Mouse (Mus musculus) kidney, adult 2 months (tissue): ENCODE measurements at regions not wholly inside any gene's neighbourhood (a gene's known extent, or its start where the extent isn't known, plus 50 kb on each side); places are given as distances from the start of the nearest gene placed in this dataset.

Experiments used
- DNase-seq: peaks from one replicate; pipeline ENCODE4 v3.0.0; 2021
- H3K27ac ChIP-seq: fragments of 200-500 bp; 2 replicates; pipeline ENCODE4 v1.5.1; 2012; ENCODE audit warnings: low read depth, low read length, control low read depth, inconsistent platforms; ENCODE audit not compliant: insufficient read depth
- H3K27me3 ChIP-seq: fragments of 200-500 bp; replicated peaks from 2 replicates; pipeline ENCODE4 v1.6.1; 2012; ENCODE audit warnings: mild to moderate bottlenecking, moderate library complexity, low read length, inconsistent platforms; ENCODE audit not compliant: control insufficient read depth, insufficient read depth
- H3K36me3 ChIP-seq: fragments of 200-500 bp; 2 replicates; pipeline ENCODE4 v1.6.1; 2012; ENCODE audit warnings: mild to moderate bottlenecking, moderate library complexity, low read length, inconsistent platforms; ENCODE audit not compliant: control insufficient read depth, insufficient read depth
- H3K4me1 ChIP-seq: fragments of 200-500 bp; 2 replicates; pipeline ENCODE4 v1.6.1; 2011; ENCODE audit warnings: low read length; ENCODE audit not compliant: control insufficient read depth, insufficient read depth
- H3K4me3 ChIP-seq: fragments of 200-500 bp; 2 replicates; pipeline ENCODE4 v1.5.1; 2011; ENCODE audit warnings: mild to moderate bottlenecking, low read depth, low read length, control low read depth; ENCODE audit not compliant: insufficient read depth
- CTCF ChIP-seq: fragments of 200-500 bp; conservative IDR thresholded peaks from 2 replicates; pipeline ENCODE4 v1.5.1; 2011; ENCODE audit warnings: low read depth, mild to moderate bottlenecking, control low read depth, low read length, moderate library complexity, mixed read lengths; ENCODE audit not compliant: insufficient read depth, insufficient read length
- POLR2A ChIP-seq: fragments of 200-500 bp; IDR thresholded peaks from one replicate; pipeline ENCODE4 v1.6.1; 2011; ENCODE audit warnings: low read depth, low read length, control low read depth
- WGBS: fragments of 180-500 bp; shearing (Covaris S2); methylation state at CpG from one replicate; pipeline ENCODE4 v1.1.7; 2018; 5-methylcytosine and 5-hydroxymethylcytosine counted together

DNA sequence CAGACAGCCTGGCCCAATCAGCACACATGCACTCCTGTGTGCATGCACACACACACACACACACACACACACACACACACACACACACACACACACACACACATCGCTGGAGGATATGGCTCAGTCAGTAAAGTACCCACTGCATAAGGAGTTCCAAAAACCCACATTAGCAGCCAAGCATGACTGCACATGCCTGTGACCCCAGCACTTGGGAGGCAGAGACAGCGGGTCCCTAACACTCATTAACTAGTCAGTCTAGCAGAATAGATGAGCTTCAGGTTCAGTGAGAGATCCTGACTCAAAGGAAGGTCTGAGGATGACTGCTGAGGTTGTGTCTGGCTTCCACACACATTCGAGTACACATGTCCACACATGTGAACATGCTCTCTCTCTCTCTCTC lies 65.4 kb upstream of the Thy1 start:
- WGBS, result 59% methylated on average over 3 of the region's 3 CpGs

DNA sequence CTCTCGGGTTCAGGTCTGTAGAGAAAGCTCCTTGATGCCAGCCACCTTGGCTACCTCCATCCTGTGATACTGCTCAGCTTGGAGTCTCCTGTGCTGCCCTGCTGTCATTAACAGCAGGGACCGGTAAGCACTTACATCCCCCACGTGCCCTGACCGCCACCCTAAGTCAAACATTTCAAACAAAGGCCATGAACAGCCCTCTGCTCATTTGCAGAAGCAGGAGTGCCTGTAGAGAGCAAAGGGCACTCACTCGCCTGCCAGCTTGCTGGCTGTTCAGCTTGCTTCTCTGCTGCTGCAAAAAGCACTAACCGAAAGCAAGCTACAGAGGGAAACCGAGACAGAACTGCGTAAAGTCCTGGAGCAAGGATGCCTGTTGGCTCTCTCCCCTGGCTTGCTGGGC lies 61.8 kb upstream of the Thy1 start:
- H3K27ac ChIP-seq, result no peak overlapping the region
- H3K4me3 ChIP-seq, result no peak overlapping the region
- 43% methylated on average over 8 of the region's 8 CpGs for WGBS
- no peaks in the 10 kb centered on the region for H3K4me1 ChIP-seq
- peak; percentile 58 for DNase-seq
- no peaks in the 10 kb centered on the region for H3K27me3 ChIP-seq
- TF ChIP-seq POLR2A (no peak), CTCF (no peak)
- no peaks in the 10 kb centered on the region for H3K36me3 ChIP-seq

More for the DNA sequence above, 65.4 kb upstream of the Thy1 start:
- peak; percentile 76 for DNase-seq
- Histone ChIP-seq H3K4me3 (no peak overlapping the region), H3K36me3 (no peaks in the 10 kb centered on the region), H3K4me1 (no peaks in the 10 kb centered on the region), H3K27ac (no peak overlapping the region), H3K27me3 (no peaks in the 10 kb centered on the region)
- TF ChIP-seq POLR2A (no peak), CTCF (no peak)

DNA sequence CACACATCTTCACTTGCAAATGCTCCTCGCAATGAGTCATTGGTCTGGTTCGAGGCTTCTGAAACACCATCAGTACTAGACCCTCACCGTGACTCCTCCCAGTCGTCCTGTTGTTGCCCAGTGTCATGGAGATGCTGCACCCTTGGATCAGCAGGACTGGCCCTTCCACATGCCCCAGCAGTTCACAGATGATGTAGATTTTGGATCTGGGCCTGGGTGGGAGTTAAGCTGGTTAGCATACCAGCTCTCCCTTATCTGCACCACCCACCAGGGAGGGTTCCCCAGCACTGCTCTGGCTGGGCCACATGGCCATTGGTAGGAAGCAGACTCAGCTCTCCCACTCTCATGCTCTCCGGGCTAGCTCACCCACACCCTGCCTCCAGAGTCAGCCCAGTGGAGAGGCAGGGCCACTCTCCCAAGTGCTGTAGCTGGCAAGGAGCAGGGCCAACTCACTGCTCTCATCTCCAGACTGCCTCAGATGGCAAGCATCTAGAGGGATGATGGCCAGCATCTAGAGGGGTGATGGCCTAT lies 60.8 kb upstream of the Thy1 start:
- TF ChIP-seq POLR2A (no peak), CTCF (no peak)
- Histone ChIP-seq H3K27ac (no peak overlapping the region), H3K4me3 (no peak overlapping the region), H3K27me3 (no peaks in the 10 kb centered on the region), H3K4me1 (no peaks in the 10 kb centered on the region), H3K36me3 (no peaks in the 10 kb centered on the region)
- 71% methylated on average over 5 of the region's 5 CpGs for WGBS
- DNase-seq, result no peak

DNA sequence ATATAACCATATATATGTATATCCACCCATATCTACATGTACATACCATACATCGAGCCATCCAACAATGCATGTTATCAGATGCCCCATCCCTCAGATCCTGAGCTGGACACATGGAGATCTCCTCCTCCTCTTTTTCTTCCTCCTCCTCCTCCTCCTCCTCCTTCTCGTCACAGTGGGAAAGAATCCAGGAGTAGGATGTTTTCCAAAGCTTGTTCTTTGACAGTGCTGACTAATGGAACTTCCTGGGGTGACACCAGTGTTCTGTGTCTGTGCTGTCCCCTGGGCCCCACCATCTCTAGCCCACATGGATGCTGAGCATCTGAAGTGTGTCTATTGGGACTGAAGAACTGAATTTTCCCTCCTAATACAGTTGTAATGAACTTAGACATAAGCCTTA lies 60.0 kb upstream of the Thy1 start:
- no peak for DNase-seq
- no peaks in the 10 kb centered on the region for H3K36me3 ChIP-seq
- 53% methylated on average over 2 of the region's 2 CpGs for WGBS

DNA sequence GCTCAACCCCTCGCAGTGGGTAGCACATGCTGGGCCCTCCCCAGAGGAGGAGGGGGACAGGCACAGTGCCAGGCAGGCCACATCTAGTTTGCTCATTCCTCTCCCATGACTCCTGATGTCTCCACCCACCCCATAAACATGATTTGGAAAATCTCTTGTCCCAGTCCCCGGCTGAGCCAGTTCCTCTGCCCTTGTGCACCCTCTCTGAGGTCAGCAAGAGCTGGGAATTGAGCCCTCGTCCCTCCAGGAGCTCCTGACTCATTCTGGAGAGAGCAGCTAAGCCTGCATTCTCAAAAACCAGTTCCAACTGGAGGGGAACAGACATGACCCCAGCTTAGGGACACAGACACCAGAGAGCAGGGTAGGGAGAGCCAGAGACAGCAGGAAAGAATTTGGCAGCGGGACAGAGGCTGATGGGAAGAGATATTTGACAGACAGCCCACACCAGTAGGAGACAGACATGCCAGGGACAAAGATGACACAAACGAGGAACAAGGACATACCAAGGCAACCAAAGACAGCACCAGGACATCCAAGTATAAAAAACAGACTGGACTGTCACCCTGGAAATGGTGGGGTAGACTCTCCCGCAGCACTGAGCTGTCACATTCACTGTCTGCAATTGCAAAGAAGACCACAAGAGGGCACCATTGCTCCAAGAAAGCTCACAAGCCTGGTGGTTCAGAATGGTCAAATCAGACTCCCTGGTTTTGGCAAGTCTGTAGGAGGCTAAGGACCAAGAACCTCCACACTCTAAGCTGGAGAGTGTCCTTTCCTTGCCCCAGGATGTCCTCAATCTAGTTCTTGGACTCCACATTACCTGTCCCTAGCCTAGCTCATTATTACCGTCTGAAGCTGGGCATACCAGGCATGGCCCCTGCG lies 58.8 kb upstream of the Thy1 start:
- Histone ChIP-seq H3K36me3 (no peaks in the 10 kb centered on the region), H3K4me1 (0 out of 2 replicates have a peak, but pooled peaks cover 1% of the 10 kb centered on the region), H3K27ac (no peak overlapping the region), H3K27me3 (no peaks in the 10 kb centered on the region), H3K4me3 (no peak overlapping the region)
- no peak for TF ChIP-seq POLR2A
- TF ChIP-seq CTCF, result peak; percentile 96; the same call in 1 of the 2 replicates
- peak; percentile 90 for DNase-seq
- WGBS, result 31% methylated on average over 8 of the region's 8 CpGs

More for the DNA sequence above, 60.0 kb upstream of the Thy1 start:
- Histone ChIP-seq H3K4me1 (no peaks in the 10 kb centered on the region), H3K4me3 (no peak overlapping the region), H3K27me3 (no peaks in the 10 kb centered on the region), H3K27ac (no peak overlapping the region)
- TF ChIP-seq POLR2A (no peak), CTCF (no peak)

DNA sequence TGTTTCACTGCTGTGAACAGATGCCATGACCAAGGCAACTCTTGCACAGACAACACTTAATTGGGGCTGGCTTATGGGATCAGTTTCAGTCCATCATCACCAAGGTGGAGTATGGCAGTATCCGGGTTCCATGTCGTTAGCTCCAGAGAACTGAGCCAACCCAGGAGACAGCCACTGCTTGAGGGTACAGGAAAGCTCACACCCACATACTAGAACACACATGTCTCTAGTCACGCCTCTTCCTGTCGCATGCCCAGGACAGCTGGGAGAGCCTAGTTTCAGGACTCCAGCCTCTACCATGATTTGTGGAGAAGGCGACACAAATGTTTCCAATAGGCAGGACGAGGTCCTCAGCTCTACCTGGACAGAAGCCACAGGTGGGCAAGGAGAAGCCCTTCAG lies 55.2 kb upstream of the Thy1 start:
- no peaks in the 10 kb centered on the region for H3K27me3 ChIP-seq
- 0 out of 2 replicates have a peak, but pooled peaks cover 4% of the 10 kb centered on the region for H3K4me1 ChIP-seq
- no peaks in the 10 kb centered on the region for H3K36me3 ChIP-seq
- TF ChIP-seq CTCF, result no peak
- no peak for TF ChIP-seq POLR2A
- WGBS, result 85% methylated on average over 6 of the region's 6 CpGs
- no peak for DNase-seq
- H3K4me3 ChIP-seq, result no peak overlapping the region
- no peak overlapping the region for H3K27ac ChIP-seq

DNA sequence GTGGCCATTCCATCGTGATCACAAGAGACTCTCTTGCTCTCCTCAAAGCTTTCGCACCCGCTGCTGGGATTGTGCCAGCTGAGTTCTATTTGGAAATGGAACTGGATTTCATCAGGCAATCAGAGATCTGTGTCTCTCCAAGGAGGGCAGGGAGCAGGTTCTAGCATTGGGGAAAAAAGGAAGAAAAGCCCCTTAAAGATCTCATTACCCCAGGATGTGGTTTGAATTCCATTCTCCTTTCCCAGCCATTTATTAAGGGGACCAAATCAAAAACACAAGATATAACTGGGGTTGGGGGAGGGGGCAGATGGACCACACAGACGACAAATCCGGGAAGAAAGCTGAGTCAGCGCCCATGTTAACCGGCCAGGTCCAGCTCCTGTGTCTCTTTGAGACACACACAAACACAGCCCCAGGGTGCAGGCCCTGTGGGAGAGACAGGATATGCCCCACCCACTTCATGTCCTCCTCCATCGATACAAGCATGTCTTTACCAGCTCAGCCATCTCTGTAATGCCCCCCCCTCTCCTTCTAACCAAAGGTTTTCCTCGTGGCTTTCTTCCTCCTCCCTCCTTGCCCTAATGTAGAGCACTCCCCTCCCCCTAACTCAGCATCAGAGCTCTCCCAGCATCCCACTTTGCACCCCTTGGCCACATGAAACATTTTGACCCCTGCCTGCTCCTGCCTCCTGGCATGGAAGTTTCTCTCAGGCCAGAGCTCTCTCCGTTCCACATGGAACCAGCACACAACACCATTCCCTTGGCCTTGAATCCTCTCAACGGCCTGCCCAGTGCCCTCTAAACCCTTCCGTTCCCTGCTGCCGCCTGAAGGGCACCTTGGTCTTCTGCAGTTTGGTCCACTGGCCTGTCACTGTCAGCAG lies 54.0 kb upstream of the Thy1 start:
- 43% methylated on average over 13 of the region's 13 CpGs for WGBS
- Histone ChIP-seq H3K36me3 (no peaks in the 10 kb centered on the region), H3K4me1 (0 out of 2 replicates have a peak, but pooled peaks cover 7% of the 10 kb centered on the region), H3K4me3 (no peak overlapping the region), H3K27ac (no peak overlapping the region), H3K27me3 (no peaks in the 10 kb centered on the region)
- TF ChIP-seq POLR2A (no peak), CTCF (no peak)
- no peak for DNase-seq
